18 mouse cellular contexts compared by ENCODE assay signal in the genomic region with DNA sequence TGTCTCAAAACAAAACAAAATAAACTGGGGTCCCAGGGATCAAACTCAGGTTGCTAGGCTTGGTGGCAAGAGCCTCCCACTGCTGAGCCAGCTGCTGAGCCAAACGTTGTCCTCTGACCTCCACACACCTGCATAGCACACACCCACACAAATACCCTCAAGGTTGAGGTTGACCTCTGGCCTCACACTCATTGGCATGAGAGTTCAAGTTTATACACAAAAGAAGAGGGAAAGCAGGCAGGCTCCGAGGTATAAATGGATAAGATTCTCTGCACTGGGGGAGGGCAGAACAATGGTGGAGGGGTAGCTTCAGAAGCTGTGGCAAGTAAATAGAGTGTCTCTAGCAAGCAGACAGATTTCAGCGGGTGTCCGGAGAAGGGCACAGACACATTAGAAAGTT. TPM values are rescaled to one million over a fixed set of nuclear protein-coding genes. Genes with fewer than 3 reads are reported as not detected.
DNase-seq lines count a peak whose midpoint lies in the region; ATAC-seq and TF ChIP-seq lines count a peak whose summit lies in the region.
"Had no signal": no experiment of that assay in that cellular context is flagged by ENCODE, and none has a peak within 500 bp of the region (broad histone marks: within the 10 kb centered on the region; RNA-seq: fewer than 3 reads in every experiment).

No protein-coding gene starts in this region.

- H3K27ac ChIP-seq in heart, embryonic 13.5 days (replicated peaks) = 0 out of 2 replicates have a peak overlapping the region, but pooled peaks have one; percentile 20
- peak overlapping the region; percentile 76 for H3K27ac ChIP-seq in ES-E14 (ENCODE audit: insufficient read depth, low read depth, low read length, poor library complexity, severe bottlenecking)
- H3K27ac ChIP-seq: forebrain, embryonic 13.5 days; hindbrain, embryonic 15.5 days; liver, embryonic 15.5 days had no signal

- peaks cover 16% of the 10 kb centered on the region for H3K4me1 ChIP-seq in heart, embryonic 13.5 days
- H3K4me1 ChIP-seq in ES-E14 (ENCODE audit: control insufficient read depth in 2 of 2, insufficient read depth in 2 of 2, low read length in 2 of 2, poor library complexity in 1 of 2) = peaks cover 2 to 17% of the 10 kb centered on the region in 2 experiments; a peak in 3 of 4 replicates
- H3K4me1 ChIP-seq: forebrain, embryonic 13.5 days had no signal

- no peak for ATAC-seq in heart, embryonic 13.5 days (ENCODE audit: extremely low read depth, insufficient number of reproducible peaks, low FRiP score, low TSS enrichment)
- ATAC-seq: forebrain, embryonic 13.5 days had no signal

- peaks cover 3% of the 10 kb centered on the region; the same call in 1 of the 2 replicates for H3K27me3 ChIP-seq in heart, embryonic 13.5 days (replicated peaks)
- H3K27me3 ChIP-seq: forebrain, embryonic 13.5 days; hindbrain, embryonic 15.5 days; liver, embryonic 15.5 days had no signal

- H3K9ac ChIP-seq in heart, embryonic 13.5 days = no peak overlapping the region
- peak overlapping the region; percentile 5; the same call in 1 of the 2 replicates for H3K9ac ChIP-seq in ES-E14 (ENCODE audit: insufficient read depth, low read depth, low read length, poor library complexity, severe bottlenecking)
- H3K9ac ChIP-seq: forebrain, embryonic 13.5 days; hindbrain, embryonic 15.5 days; liver, embryonic 15.5 days had no signal

- H3K9me3 ChIP-seq in heart, embryonic 13.5 days = peaks cover 7% of the 10 kb centered on the region; the same call in 1 of the 2 replicates
- H3K9me3 ChIP-seq in ES-E14 (ENCODE audit: control insufficient read depth, insufficient read depth, low read depth, low read length) = no peaks in the 10 kb centered on the region
- H3K9me3 ChIP-seq: hindbrain, embryonic 15.5 days; limb, embryonic 10.5 days; liver, embryonic 15.5 days had no signal

- H3K4me3 ChIP-seq in heart, embryonic 13.5 days = no peak overlapping the region
- no peak overlapping the region for H3K4me3 ChIP-seq in ES-E14 (ENCODE audit: insufficient read depth in 1 of 2, low read depth in 1 of 2, low read length in 2 of 2, poor library complexity in 1 of 2, severe bottlenecking in 1 of 2)
- H3K4me3 ChIP-seq: forebrain, embryonic 13.5 days; hindbrain, embryonic 15.5 days; limb, embryonic 10.5 days; liver, embryonic 15.5 days; myocyte had no signal

- H3K36me3 ChIP-seq in heart, embryonic 13.5 days = no peaks in the 10 kb centered on the region
- H3K36me3 ChIP-seq in ES-E14 (ENCODE audit: control insufficient read depth, insufficient read depth, low read length, poor library complexity, severe bottlenecking) = no peaks in the 10 kb centered on the region
- H3K36me3 ChIP-seq: hindbrain, embryonic 15.5 days; limb, embryonic 10.5 days; liver, embryonic 15.5 days had no signal

- no peak overlapping the region for H3K4me2 ChIP-seq in heart, embryonic 13.5 days
- H3K4me2 ChIP-seq: forebrain, embryonic 13.5 days; hindbrain, embryonic 15.5 days; liver, embryonic 15.5 days had no signal

- no peak for DNase-seq in heart, postnatal 4 days
- DNase-seq in ES-E14 (ENCODE audit: low read depth, low spot score) (peak; percentile 29), liver (no peak)
- DNase-seq in kidney, adult 18-20 months = peak; percentile 63
- peak; percentile 65 for DNase-seq in kidney, postnatal 14 days
- DNase-seq in urinary bladder, adult 2 months (ENCODE audit: low spot score) = no peak
- no peak for DNase-seq in spleen, postnatal 4 days (ENCODE audit: low spot score in 2 of 2)
- DNase-seq: B cell, adult 2 months; heart, adult 11 months; right cerebral cortex, adult 18-20 months had no signal

- in situ Hi-C loops in ES-E14 (cut with MboI; ENCODE audit: low sequenced_read_pairs in 2 of 2, unreplicated experiment in 2 of 2) = no loop called here

- 45% methylated on average over 4 of the region's 4 CpGs for WGBS in heart, embryonic 13.5 days

TF ChIP-seq in ES-E14, 5 proteins besides CTCF, POLR2A, EP300 and RAD21:
- TF ChIP-seq CHD2 (IDR thresholded peaks at IDR 0.05; ENCODE audit: low read depth, low read length) (no peak), HCFC1 (IDR thresholded peaks at IDR 0.05; ENCODE audit: borderline replicate concordance, insufficient read depth, low read length) (no peak), MAFK (IDR thresholded peaks at IDR 0.05; ENCODE audit: insufficient read depth, low read depth, low read length) (no peak), ZC3H11A (IDR thresholded peaks at IDR 0.05; ENCODE audit: borderline replicate concordance, low read depth, low read length) (no peak)

RNA-seq across cellular contexts. Expression of a gene that starts 1.1 kb away (rescaled TPM):
- polyA plus RNA-seq in heart, embryonic 13.5 days (2015; fragmentation: Nextera tagmentation; extraction: Ambion mirVana) = 0.79 and 1.2 TPM in 2 replicates
- not detected for total RNA-seq in heart, postnatal 4 days (2021)
- total RNA-seq in ES-E14 (2012; rRNA removed) = 0.62 and 1.2 TPM in 2 replicates
- polyA plus RNA-seq in urinary bladder, adult 2 months (2012; rRNA removed) = 0.03 and 0.04 TPM in 2 replicates
- total RNA-seq: layer of hippocampus, adult 18-20 months; neutrophil, adult 5-6 weeks had no signal
- polyA plus RNA-seq: hindbrain, embryonic 15.5 days; myocyte had no signal

RNA-seq across cellular contexts. Expression of a gene that starts 50.7 kb away (rescaled TPM):
- polyA plus RNA-seq in heart, embryonic 13.5 days (2015; fragmentation: Nextera tagmentation; extraction: Ambion mirVana) = 37.3 and 39.2 TPM in 2 replicates
- 10 to 100 TPM; 26.4 to 26.6 TPM for total RNA-seq in heart, postnatal 4 days (2021)
- 15.3 and 22.5 TPM in 2 replicates for total RNA-seq in ES-E14 (2012; rRNA removed)
- 13.4 and 14.4 TPM in 2 replicates for polyA plus RNA-seq in urinary bladder, adult 2 months (2012; rRNA removed)

RNA-seq across cellular contexts. Expression of a gene that starts 50.9 kb away (rescaled TPM):
- 13.3 and 14.0 TPM in 2 replicates for polyA plus RNA-seq in heart, embryonic 13.5 days (2015; fragmentation: Nextera tagmentation; extraction: Ambion mirVana)
- total RNA-seq in heart, postnatal 4 days (2021) = 1 to 10 TPM; 4.6 to 4.7 TPM
- 7.0 and 7.1 TPM in 2 replicates for total RNA-seq in ES-E14 (2012; rRNA removed)
- 5.2 and 5.4 TPM in 2 replicates for polyA plus RNA-seq in urinary bladder, adult 2 months (2012; rRNA removed)

Comparison
In these comparisons a context has a peak if more than half of its experiments do, and no peak if none do; other contexts are left out.
1. DNase-seq: peak in ES-E14 (single experiment), kidney, adult 18-20 months (single experiment) and kidney, postnatal 14 days (single experiment); none in heart, postnatal 4 days (single experiment), urinary bladder, adult 2 months (single experiment), spleen, postnatal 4 days (0 of 2) and liver (single experiment).